Mouse (Mus musculus) heart, adult 2 months (tissue): Measurements from ENCODE around the gene Elp4.

ENCODE experiments used
- CTCF ChIP-seq: fragments of 200-600 bp; IDR thresholded peaks from 2 replicates; pipeline ENCODE4 v1.8.1; 2022; ENCODE audit warnings: antibody characterized with exemption, mild to moderate bottlenecking, moderate library complexity
- POLR2A ChIP-seq: fragments of 200-500 bp; IDR thresholded peaks from 2 replicates; pipeline ENCODE4 v1.6.1; 2011; ENCODE audit warnings: mild to moderate bottlenecking, low read depth, low read length, control low read depth; ENCODE audit not compliant: insufficient read depth

- TF ChIP-seq POLR2A (no peak), CTCF (no peak)
These were observed 242.7 kb downstream of the Elp4 start for GRCm38 (mm10) chr2:105661623-105662066.
